Mouse (Mus musculus) B cell, adult 2 months (primary cell): ENCODE measurements around the gene Gm5152.
"Not testable (repeated sequence)": the region's sequence is repeated elsewhere in the genome, so short reads cannot be mapped to it uniquely, and the experiment has no call there.

ENCODE experiments used
- DNase-seq, 2 experiments: peaks; one replicate each; pipeline ENCODE4 v3.0.0; 2022

Gene Gm5152

DNA sequence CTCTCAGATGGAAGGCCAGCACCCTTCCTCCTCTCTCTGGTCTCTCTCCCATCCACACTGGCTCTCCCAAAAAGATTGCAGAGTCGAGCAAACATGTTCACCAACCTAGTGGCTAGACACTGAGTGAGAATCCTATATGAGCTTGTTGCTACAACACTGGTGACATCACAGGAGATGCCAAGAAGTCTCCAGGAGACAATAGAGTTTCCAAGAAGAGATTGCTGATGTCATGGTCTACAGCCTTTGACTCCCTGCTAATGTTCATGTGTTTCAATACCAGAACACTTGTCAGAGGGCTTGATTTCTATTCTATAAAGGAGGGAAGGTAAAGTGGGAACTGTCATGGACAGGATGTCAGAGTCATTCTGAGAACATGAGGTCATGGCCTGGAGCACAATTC, at the start of gene Gm5152:
Gm5152 (minus strand) TSS at position 101 of the 400 bp plus-strand sequence.
- not testable (repeated sequence) for DNase-seq

DNA sequence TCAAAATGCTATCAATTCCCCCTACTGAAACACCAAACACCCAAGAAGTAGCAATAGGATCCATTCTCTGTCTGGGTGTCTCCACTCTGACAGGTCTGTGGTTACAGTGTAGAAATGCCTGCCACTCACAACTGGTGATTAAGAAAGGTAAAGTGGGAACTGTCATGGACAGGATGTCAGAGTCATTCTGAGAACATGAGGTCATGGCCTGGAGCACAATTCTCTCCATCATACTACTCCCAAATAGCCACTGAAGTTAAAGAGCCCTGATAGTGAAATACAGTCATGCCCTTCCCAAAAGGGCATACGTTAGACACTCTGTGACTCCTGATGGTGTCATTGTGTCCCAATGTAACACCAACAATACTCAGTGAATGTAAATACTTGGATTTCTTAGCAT, 8.4 kb upstream of the Gm5152 start:
- not testable (repeated sequence) for DNase-seq

DNA sequence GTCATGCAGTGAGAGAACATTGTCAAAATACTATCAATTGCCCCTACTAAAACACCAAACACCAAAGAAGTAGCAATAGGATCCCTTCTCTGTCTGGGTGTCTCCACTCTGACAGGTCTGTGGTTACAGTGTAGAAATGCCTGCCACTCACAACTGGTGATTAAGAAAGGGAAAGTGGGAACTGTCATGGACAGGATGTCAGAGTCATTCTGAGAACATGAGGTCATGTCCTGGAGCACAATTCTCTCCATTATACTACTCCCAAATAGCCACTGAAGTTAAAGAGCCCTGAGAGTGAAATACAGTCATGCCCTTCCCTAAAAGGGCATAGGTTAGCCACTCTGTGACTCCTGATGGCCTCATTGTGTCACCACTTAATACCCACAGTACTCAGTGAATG, 556 bp downstream of the Gm5152 start:
- DNase-seq: not testable (repeated sequence)

DNA sequence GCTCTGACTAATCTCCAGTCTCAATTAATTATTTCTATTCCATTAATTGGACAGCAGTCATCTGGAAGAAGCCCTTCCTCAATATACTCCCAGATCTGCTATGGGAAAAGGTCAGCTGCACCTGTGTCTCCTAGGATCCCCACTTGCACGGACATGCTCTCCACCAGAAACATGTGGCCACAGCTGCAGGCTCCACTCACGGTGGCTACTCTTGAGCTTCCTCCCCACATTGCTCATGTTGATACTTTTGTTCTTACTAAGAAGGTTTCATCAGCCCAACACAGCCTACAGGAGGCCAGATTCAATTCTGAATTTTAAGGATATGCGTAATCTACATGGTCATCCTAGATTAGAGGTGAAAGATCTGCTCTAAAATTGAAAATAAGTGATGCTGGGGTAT, 5.9 kb downstream of the Gm5152 start:
- not testable (repeated sequence) for DNase-seq

DNA sequence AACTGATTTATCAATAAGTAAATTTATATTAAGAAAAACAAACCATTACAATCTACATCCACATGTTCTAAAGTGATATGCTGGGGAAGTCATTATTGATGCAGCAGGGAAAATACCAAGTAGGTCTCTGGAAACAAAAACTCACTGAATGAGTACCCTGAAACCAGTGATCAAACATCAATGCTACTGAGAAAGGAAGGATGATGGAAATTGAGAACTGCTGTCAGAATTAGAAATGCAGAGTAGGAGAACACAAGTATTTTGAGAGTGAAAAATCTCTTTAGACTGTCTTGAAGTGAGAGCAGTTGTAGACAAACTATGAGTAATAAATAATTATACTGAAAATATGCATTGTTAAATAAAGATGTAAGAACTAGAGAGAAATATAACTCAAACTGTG, 26.0 kb downstream of the Gm5152 start:
- DNase-seq: no peak

DNA sequence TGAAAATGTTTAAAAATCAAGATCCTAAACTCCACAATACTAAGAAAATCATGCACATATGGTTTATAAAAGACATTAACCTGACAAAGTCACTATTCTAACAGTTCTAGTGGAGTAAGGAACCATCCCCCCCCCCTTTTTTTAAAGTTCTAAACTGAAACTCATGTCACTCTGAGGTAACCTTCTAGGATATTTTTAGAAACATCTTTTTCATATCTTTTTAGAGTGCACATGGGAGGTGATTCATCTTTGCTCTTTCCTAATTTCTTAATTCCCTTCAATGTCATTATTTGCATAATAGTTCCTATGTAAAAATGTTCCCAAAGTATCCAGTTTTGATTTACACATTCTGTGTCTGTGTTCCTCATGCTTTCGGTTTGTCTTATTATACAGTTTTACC, 43.3 kb downstream of the Gm5152 start:
- no peak for DNase-seq

DNA sequence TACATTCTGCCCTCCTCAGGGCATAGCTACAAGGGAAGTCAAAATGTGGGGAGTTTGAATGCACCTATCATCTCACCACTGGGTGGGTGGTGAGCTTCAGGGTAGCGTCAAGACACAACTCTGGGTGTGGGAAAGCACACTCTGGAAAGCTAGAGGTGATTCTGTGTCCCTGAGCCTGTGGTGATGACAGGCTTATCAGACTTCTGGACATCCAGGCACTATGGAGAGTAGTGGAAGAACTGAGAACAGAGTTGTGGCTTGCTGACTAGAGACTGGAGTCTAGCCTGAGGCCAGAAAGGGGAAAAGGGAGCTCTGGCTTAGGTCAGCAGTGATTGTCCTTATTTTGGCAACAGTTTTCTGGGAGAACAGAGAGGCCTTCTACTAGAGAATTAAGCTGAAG, 49.4 kb downstream of the Gm5152 start:
- no peak for DNase-seq
